Mouse (Mus musculus) C2C12 (cell line): ENCODE measurements around the gene Sh3tc1.

Source experiments
- CEBPB ChIP-seq: IDR thresholded peaks from one replicate; pipeline ENCODE4 v1.6.1; 2011; ENCODE audit warnings: low read depth, mild to moderate bottlenecking, control low read depth, moderate library complexity
- CTCF ChIP-seq: IDR thresholded peaks from one replicate; pipeline ENCODE4 v1.5.1; 2011; ENCODE audit not compliant: control insufficient read depth, insufficient read depth, insufficient read length
- MAX ChIP-seq: IDR thresholded peaks from one replicate; pipeline ENCODE4 v1.6.1; 2011; ENCODE audit warnings: mild to moderate bottlenecking, control low read depth
- MYOD1 ChIP-seq: IDR thresholded peaks from one replicate; pipeline ENCODE4 v1.6.1; 2011; ENCODE audit warnings: low read depth; ENCODE audit not compliant: control insufficient read depth, insufficient read length
- MYOG ChIP-seq: IDR thresholded peaks from one replicate; pipeline ENCODE4 v1.6.1; 2011; ENCODE audit not compliant: control insufficient read depth, insufficient read length; ENCODE audit errors: extremely low read depth
- USF1 ChIP-seq: IDR thresholded peaks from one replicate; pipeline ENCODE4 v1.6.1; 2011; ENCODE audit warnings: low read depth, mild to moderate bottlenecking, control low read depth, moderate library complexity

GRCm38 (mm10) chr5:35691246-35691645, 48.5 kb downstream of the Sh3tc1 start:
- TF ChIP-seq MAX (no peak), CEBPB (no peak), CTCF (no peak), USF1 (no peak), MYOG (no peak), MYOD1 (no peak)
